Mouse (Mus musculus) cerebellum, adult 9-10 months (tissue): Measurements from ENCODE around the gene Fbrsl1.

Source experiments
- DNase-seq: peaks from one replicate; pipeline ENCODE4 v3.0.0; 2022

Gene Fbrsl1

DNA sequence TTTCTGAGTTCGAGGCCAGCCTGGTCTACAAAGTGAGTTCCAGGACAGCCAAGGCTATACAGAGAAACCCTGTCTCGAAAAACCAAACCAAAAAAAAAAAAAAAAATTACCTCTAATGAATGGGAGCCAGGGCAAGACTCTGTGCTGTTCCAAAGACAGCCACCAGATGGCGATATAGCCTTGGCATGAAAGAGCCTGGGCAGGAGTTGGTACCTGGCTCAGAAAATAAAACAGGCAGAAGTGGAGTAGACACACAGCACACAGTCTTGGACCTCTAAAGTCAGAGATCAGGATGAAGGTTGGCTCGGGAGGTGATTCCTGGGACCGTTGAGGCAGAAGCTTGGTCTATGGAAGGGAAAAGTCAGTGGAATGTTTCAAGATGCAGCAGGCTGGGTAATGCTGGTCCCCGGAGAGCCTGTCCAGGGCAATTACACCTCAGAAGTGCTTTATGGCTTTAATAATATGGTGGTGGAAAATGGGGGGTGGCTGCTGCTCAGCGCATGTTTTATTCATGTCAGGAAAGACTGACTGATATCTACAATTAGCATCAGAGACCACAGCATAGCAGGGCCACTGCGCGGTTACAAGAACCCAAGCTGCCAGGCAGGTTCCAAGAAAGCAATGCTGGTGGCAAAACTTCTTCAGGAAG lies 90.6 kb downstream of the Fbrsl1 start:
- DNase-seq: peak; percentile 90

DNA sequence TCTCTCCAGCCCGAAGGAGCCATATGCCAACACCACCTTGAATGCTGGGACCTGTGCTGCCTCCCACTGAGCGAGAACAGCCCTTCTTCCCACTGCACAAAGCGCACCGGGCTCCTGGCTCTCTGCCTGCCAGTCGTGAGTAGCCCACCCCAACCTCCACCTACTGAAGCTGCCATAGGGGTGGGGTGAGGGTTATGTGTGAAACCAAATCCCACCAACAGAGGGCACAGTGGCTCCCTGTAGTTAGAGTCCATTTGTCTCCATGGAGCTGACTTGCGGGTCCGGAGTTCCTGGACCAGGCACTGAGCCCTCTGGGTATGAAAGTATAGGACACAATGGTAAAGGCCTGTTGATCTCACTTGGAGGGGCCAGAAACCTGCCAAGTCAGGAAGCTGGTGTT lies 93.6 kb downstream of the Fbrsl1 start:
- no peak for DNase-seq

DNA sequence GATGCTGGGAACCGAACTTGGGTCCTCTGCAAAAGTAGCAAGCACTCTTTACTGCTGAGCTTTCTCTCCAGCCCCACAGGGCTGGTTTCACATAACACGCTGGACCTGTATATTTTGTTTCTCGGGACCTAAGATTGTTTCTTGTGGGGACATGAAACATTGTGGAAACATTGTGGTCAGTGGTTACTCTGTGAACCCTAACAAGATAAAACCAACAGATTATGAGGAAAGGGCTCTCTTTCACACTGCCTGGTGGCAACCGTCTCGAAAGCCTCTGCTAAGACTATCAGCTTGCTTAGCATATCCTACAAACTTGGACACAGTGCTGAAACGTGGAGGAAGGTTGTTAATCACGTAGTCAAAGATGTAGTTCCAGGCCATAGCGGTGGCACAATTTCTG lies 101.3 kb downstream of the Fbrsl1 start:
- no peak for DNase-seq

DNA sequence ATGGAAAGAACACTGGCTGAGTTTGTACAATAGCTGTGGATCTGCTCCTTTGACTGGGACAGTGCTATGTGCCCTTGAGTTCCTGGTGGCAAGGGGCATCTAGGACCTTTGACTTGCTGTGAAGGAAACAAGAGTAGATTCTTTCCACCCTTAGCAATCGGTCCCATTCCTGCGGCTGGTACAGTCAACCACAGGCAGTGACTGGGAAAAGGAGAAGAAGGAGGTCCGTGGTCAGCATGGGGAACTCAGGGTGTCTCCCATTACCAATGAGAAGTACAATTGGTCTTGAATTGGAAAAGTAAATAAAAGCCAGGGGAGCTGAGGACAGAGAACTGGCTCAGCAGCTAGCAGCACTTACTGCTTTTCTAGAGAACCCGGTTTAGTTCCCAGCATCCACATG lies 102.8 kb downstream of the Fbrsl1 start:
- DNase-seq: no peak

DNA sequence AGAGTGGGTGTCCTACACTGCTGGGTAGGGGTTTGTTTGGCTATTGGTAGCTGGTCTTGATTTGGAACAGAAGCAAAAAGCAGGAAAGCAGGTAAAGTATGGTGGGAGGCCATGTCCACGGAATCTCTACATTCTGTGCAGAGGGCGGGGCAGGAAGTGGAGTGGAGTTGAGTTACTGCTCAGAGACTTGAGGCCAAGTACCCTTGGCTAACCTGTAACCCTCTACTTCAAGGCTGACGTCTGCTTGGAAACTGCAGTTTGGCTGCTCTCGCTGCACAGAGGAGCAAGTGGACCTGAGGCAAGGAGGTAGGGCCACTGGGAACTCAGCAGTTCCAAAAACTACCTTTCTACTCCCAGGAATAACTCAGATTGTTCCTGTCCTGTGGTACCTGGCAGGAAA lies 103.8 kb downstream of the Fbrsl1 start, which contains the start of gene Lrcol1:
TSS of gene Lrcol1 (plus strand) at position 207 of the 400 bp plus-strand sequence.
- DNase-seq: no peak

DNA sequence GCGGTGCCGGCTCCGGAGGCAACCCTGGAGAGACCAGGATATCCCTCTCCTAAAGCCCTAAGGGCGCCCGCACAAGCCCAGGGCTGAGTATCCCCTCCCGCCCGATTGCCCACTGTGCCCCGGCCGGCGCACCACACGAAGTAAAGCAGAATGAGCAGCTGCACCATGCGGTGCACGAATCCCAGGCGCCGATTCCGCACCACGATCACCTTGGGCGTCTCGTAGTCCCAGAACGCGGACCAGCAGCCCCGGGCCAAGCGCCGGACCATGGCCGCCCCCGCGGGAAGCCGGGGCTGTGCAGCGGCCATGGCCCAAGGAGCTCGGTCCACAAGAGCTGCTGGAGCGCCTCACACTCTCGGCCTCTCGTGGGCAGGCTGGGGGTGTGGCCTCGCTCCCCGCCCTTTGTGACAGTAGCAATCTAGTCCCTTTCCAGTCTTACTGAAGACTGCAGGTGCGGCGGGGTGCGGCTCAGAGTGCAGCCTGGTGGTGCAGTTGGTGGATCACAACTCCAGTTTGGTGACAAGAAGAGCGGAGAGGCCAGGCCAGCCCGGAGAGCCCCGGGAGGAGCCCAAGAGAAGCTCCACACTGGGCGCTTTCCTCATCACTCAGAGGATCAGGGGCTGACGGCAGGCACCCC lies 105.5 kb downstream of the Fbrsl1 start, which contains the start of gene P2rx2:
TSS of gene P2rx2 (minus strand) at position 565 of the 637 bp plus-strand sequence.
- no peak for DNase-seq

DNA sequence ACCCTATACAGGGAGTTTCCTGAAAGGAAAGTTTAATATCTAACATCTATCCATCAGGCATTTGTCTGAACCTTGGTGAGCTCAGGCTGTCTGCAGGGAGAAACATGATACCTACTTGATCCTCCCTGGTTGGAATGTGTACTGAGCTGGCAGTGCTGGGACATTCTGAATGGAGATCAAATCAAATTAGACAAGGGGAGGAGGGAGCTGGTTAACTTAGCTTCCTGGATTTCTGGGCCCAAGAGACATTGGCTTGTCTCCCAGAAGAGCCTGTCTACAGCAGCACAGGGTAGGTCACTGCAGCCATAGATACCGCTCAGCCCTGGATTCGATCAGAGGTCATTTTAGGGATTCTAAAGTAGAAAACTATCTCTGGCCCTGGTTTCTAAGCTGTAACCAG lies 109.5 kb downstream of the Fbrsl1 start:
- no peak for DNase-seq

DNA sequence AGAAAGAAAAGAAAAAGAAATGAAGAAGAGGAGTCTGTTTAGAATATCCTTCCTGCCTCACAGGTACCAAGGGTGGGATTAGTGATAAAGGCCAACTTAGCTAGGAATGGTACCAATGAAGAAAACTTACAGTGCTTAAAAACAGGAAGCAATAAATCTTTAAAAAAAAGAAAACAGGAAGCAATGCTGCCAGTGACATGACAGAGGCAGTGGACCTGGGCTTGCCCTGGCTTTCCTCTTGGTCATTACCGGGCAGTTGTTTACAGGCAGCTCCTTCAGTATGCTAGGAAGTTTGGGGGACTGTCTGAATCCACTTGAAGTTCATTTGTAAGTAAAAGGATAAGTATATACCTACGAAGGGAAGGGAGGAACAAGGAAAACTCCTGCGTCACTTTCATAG lies 117.8 kb downstream of the Fbrsl1 start:
- DNase-seq: no peak

DNA sequence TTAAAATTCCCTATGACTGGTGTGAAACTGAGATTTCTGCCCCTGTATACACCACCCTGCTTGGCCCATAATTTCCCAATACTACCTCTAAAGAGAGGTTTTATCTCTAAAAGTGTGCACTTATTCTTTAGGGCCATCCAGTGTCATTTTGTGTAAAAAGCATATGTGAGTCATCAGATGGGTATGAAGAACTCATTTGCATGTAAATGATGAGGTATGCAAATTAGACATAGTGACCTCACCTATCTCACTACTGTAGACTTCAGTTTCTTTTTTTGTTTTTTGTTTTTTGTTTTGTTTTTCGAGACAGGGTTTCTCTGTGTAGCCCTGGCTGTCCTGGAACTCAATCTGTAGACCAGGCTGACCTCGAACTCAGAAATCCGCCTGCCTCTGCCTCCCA lies 135.2 kb downstream of the Fbrsl1 start:
- DNase-seq: no peak
